Mouse (Mus musculus) heart, embryonic 15.5 days (tissue): ENCODE data around the gene Lrrc8b. TPM values are rescaled to one million over a fixed set of nuclear protein-coding genes. Genes with fewer than 3 reads are reported as not detected.

ENCODE experiments used
- ATAC-seq: fragments of 200-750 bp; cut with Nextera tagmentation; replicated peaks from 2 replicates; pipeline ENCODE4 v1.8.0; 2017; ENCODE audit warnings: low read depth, moderate TSS enrichment; ENCODE audit not compliant: insufficient number of reproducible peaks, insufficient read depth, low FRiP score
- H3K27ac ChIP-seq: fragments of 300-500 bp; sonication (generic); 2 replicates; pipeline ENCODE4 v1.5.1; 2015; ENCODE audit warnings: mild to moderate bottlenecking, inconsistent platforms
- H3K27me3 ChIP-seq: fragments of 300-500 bp; sonication (generic); 2 replicates; pipeline ENCODE4 v1.6.1; 2015; ENCODE audit warnings: inconsistent platforms
- H3K36me3 ChIP-seq: fragments of 300-500 bp; sonication (generic); 2 replicates; pipeline ENCODE4 v1.6.1; 2015; ENCODE audit warnings: mild to moderate bottlenecking, inconsistent platforms
- H3K4me1 ChIP-seq: fragments of 300-500 bp; sonication (generic); replicated peaks from 2 replicates; pipeline ENCODE4 v1.6.1; 2015; ENCODE audit warnings: inconsistent platforms
- H3K4me2 ChIP-seq: fragments of 300-500 bp; sonication (generic); 2 replicates; pipeline ENCODE4 v1.6.1; 2015; ENCODE audit warnings: inconsistent platforms, mild to moderate bottlenecking, moderate library complexity
- H3K4me3 ChIP-seq: fragments of 300-500 bp; sonication (generic); 2 replicates; pipeline ENCODE4 v1.5.1; 2015; ENCODE audit warnings: mild to moderate bottlenecking, inconsistent platforms
- H3K9ac ChIP-seq: fragments of 300-500 bp; sonication (generic); 2 replicates; pipeline ENCODE4 v1.6.1; 2015; ENCODE audit warnings: mild to moderate bottlenecking, inconsistent platforms
- H3K9me3 ChIP-seq: fragments of 300-500 bp; sonication (generic); replicated peaks from 2 replicates; pipeline ENCODE4 v1.6.1; 2016; ENCODE audit warnings: inconsistent platforms
- WGBS: fragments of 180-500 bp; shearing (Covaris S2); methylation state at CpG from one replicate; pipeline ENCODE4 v1.1.7; 2015; ENCODE audit warnings: mixed read lengths; 5-methylcytosine and 5-hydroxymethylcytosine counted together
- polyA plus RNA-seq: library from polyadenylated mRNA; unstranded; fragments of >200 nt; fragmentation: Nextera tagmentation; extraction: Ambion mirVana; gene quantifications from 2 replicates; pipeline ENCODE4 v1.2.1, GENCODE M21; 2015

The Lrrc8b gene
- polyA plus RNA-seq, 1 experiment from 2014 or later: 2.9 TPM

DNA sequence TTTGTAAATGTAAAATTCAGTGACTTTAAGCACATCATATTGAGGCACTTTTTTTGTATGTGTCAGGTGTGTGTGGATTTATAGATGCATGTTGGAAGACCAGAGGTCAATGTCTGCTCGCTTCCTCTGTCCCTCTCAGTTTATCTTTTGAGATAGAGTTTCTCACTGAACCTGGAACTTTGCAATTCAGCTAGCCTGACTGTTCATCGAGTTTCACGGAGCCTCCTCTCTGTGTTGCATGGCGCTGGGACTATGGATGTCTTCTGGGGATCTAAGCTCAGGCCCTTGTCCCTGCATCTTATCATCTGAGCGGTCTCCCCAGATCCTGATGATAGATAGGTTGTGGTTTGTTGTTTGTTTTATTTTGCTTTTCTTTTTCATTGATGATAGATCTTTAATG, 45.0 kb downstream of the Lrrc8b start:
- Histone ChIP-seq H3K4me3 (no peak overlapping the region), H3K27me3 (no peaks in the 10 kb centered on the region), H3K9ac (no peak overlapping the region), H3K36me3 (no peaks in the 10 kb centered on the region), H3K4me2 (no peak overlapping the region), H3K9me3 (no peaks in the 10 kb centered on the region), H3K27ac (no peak overlapping the region), H3K4me1 (no peaks in the 10 kb centered on the region)
- ATAC-seq: no peak
- 74% methylated on average over 5 of the region's 5 CpGs for whole genome bisulfite sequencing

- H3K9ac ChIP-seq: no peak overlapping the region
- no peak for ATAC-seq
- H3K4me2 ChIP-seq: no peak overlapping the region
- no peaks in the 10 kb centered on the region for H3K27me3 ChIP-seq
- H3K4me3 ChIP-seq: no peak overlapping the region
- no peak overlapping the region for H3K27ac ChIP-seq
- WGBS: 87% methylated on average over 1 of the region's 1 CpGs
- H3K4me1 ChIP-seq: no peaks in the 10 kb centered on the region
- H3K36me3 ChIP-seq: no peaks in the 10 kb centered on the region
- no peaks in the 10 kb centered on the region for H3K9me3 ChIP-seq
Measured at GRCm38 (mm10) chr5:105461076-105461475, 45.5 kb downstream of the Lrrc8b start.

DNA sequence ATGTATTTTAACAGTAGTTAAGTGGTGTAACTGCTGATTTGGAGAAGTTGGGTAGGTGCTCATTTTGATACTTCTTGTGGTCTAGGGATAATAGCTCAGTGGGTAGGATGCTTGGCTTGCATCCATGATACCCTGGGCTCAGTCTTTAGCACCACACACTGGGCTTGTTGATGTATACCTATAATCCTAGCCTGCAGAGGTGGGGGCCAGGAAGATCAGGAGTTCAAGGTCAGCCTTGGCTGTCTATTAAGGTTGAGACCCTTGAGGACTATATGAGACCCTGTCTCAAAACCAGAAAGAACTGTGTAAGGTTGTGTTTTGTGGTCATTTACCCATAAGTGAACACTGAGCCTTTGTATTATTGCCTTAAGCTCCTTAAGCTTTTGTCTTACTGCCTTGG, 49.1 kb downstream of the Lrrc8b start:
- H3K27me3 ChIP-seq: no peaks in the 10 kb centered on the region

GRCm38 (mm10) chr5:105465550-105465949, 50.0 kb downstream of the Lrrc8b start:
- Histone ChIP-seq H3K9ac (no peak overlapping the region), H3K9me3 (no peaks in the 10 kb centered on the region), H3K27ac (no peak overlapping the region), H3K27me3 (no peaks in the 10 kb centered on the region), H3K4me2 (no peak overlapping the region), H3K4me3 (no peak overlapping the region), H3K4me1 (no peaks in the 10 kb centered on the region), H3K36me3 (no peaks in the 10 kb centered on the region)
- ATAC-seq: no peak
- 89% methylated on average over 8 of the region's 8 CpGs for WGBS

More for the DNA sequence above, 49.1 kb downstream of the Lrrc8b start:
- no peaks in the 10 kb centered on the region for H3K4me1 ChIP-seq
- ATAC-seq: no peak
- H3K4me3 ChIP-seq: no peak overlapping the region
- no peak overlapping the region for H3K27ac ChIP-seq
- no peaks in the 10 kb centered on the region for H3K36me3 ChIP-seq
- H3K9me3 ChIP-seq: no peaks in the 10 kb centered on the region
- H3K9ac ChIP-seq: no peak overlapping the region
- H3K4me2 ChIP-seq: no peak overlapping the region

DNA sequence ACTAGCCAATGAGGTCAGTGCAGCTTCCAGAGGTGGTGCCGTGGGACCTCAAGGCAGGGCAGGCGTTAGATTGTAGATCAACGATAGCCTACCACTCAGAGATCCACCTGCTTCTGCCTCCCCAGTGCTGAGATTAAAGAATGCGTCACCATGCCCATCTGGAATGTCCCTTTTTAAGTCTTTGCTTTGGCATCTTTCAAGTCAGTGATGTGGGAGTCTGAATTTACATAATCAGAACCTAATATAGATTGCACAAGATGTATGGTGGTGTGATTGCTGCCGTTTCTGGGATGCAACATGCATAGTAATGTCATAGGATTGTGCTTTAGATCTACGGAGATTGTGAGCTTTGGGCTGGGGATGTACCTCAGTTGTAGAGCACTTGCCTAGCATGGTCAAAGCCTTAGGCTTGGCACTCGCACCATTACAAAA, 50.9 kb downstream of the Lrrc8b start:
- WGBS: 86% methylated on average over 7 of the region's 7 CpGs
- no peak overlapping the region for H3K4me3 ChIP-seq
- no peaks in the 10 kb centered on the region for H3K4me1 ChIP-seq
- no peaks in the 10 kb centered on the region for H3K9me3 ChIP-seq
- no peak overlapping the region for H3K9ac ChIP-seq
- H3K27ac ChIP-seq: no peak overlapping the region
- no peaks in the 10 kb centered on the region for H3K36me3 ChIP-seq
- H3K4me2 ChIP-seq: no peak overlapping the region
- ATAC-seq: no peak
- H3K27me3 ChIP-seq: no peaks in the 10 kb centered on the region

GRCm38 (mm10) chr5:105467271-105467670, 51.7 kb downstream of the Lrrc8b start:
- Histone ChIP-seq H3K4me2 (no peak overlapping the region), H3K36me3 (no peaks in the 10 kb centered on the region), H3K9me3 (no peaks in the 10 kb centered on the region), H3K4me3 (no peak overlapping the region), H3K27ac (no peak overlapping the region), H3K27me3 (no peaks in the 10 kb centered on the region), H3K4me1 (no peaks in the 10 kb centered on the region), H3K9ac (no peak overlapping the region)
- WGBS: 83% methylated on average over 10 of the region's 10 CpGs
- no peak for ATAC-seq

- no peak for ATAC-seq
- no peak overlapping the region for H3K27ac ChIP-seq
Measured at GRCm38 (mm10) chr5:105472983-105473705, 57.6 kb downstream of the Lrrc8b start.

GRCm38 (mm10) chr5:105477527-105477926, 62.0 kb downstream of the Lrrc8b start:
- Histone ChIP-seq H3K9ac (no peak overlapping the region), H3K4me2 (no peak overlapping the region), H3K36me3 (peaks cover 7% of the 10 kb centered on the region; the same call in 1 of the 2 replicates), H3K9me3 (no peaks in the 10 kb centered on the region), H3K4me1 (no peaks in the 10 kb centered on the region), H3K4me3 (no peak overlapping the region), H3K27ac (no peak overlapping the region), H3K27me3 (no peaks in the 10 kb centered on the region)
- no peak for ATAC-seq
- WGBS: 74% methylated on average over 9 of the region's 9 CpGs

More at GRCm38 (mm10) chr5:105472983-105473705, 57.6 kb downstream of the Lrrc8b start:
- no peak overlapping the region for H3K9ac ChIP-seq
- H3K9me3 ChIP-seq: no peaks in the 10 kb centered on the region
- H3K4me2 ChIP-seq: no peak overlapping the region
- 63% methylated on average over 5 of the region's 5 CpGs for WGBS
- H3K27me3 ChIP-seq: no peaks in the 10 kb centered on the region
- H3K4me1 ChIP-seq: no peaks in the 10 kb centered on the region
- H3K36me3 ChIP-seq: no peaks in the 10 kb centered on the region
- H3K4me3 ChIP-seq: no peak overlapping the region

- Histone ChIP-seq H3K9me3 (no peaks in the 10 kb centered on the region), H3K4me3 (no peak overlapping the region), H3K36me3 (peaks cover 7% of the 10 kb centered on the region; the same call in 1 of the 2 replicates), H3K4me1 (no peaks in the 10 kb centered on the region), H3K4me2 (no peak overlapping the region), H3K9ac (no peak overlapping the region), H3K27me3 (no peaks in the 10 kb centered on the region), H3K27ac (no peak overlapping the region)
- WGBS: 86% methylated on average over 13 of the region's 13 CpGs
- ATAC-seq: no peak
Measured at GRCm38 (mm10) chr5:105479673-105480072, 64.1 kb downstream of the Lrrc8b start.

DNA sequence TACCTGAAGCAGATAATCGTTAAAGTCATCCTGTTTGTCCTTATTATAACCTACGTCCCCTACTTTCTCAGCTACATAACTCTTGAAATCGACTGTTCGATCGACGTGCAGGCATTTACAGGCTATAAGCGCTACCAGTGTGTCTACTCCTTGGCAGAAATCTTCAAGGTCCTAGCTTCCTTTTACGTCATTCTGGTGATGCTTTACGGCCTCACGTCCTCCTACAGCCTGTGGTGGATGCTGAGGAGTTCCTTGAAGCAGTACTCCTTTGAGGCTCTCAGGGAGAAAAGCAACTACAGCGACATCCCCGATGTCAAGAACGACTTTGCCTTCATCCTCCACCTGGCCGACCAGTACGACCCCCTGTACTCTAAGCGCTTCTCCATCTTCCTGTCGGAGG, 65.0 kb downstream of the Lrrc8b start:
- Histone ChIP-seq H3K4me3 (no peak overlapping the region), H3K27ac (no peak overlapping the region), H3K27me3 (no peaks in the 10 kb centered on the region), H3K9me3 (no peaks in the 10 kb centered on the region), H3K9ac (no peak overlapping the region), H3K4me2 (no peak overlapping the region), H3K36me3 (peaks cover 7% of the 10 kb centered on the region; the same call in 1 of the 2 replicates), H3K4me1 (no peaks in the 10 kb centered on the region)
- 93% methylated on average over 17 of the region's 17 CpGs for WGBS
- ATAC-seq: no peak

DNA sequence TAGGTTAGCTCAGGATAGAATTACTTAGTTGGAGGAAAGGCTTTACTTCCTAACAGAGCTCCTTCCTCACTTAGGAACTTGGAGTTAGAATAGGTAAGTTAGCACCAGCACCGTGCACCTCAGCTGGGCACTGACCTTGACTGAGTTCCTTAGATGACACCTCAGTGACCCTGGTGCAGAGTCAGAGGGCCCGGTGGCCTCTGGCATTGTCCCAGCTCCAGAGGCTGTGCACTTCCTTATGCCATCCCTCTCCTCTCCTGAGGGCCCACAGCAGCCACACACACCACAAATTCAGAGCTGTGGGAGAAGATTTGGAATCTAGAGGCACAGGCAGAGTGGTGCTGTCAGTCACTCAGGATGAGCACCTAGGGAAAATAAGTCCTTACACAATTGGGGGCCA, 68.1 kb downstream of the Lrrc8b start:
- no peak overlapping the region for H3K9ac ChIP-seq
- ATAC-seq: no peak
- H3K36me3 ChIP-seq: peaks cover 7% of the 10 kb centered on the region; the same call in 1 of the 2 replicates
- no peaks in the 10 kb centered on the region for H3K9me3 ChIP-seq
- H3K27me3 ChIP-seq: no peaks in the 10 kb centered on the region
- no peak overlapping the region for H3K4me2 ChIP-seq
- no peak overlapping the region for H3K27ac ChIP-seq
- H3K4me3 ChIP-seq: no peak overlapping the region
- H3K4me1 ChIP-seq: no peaks in the 10 kb centered on the region
- WGBS: 69% methylated on average over 2 of the region's 2 CpGs

DNA sequence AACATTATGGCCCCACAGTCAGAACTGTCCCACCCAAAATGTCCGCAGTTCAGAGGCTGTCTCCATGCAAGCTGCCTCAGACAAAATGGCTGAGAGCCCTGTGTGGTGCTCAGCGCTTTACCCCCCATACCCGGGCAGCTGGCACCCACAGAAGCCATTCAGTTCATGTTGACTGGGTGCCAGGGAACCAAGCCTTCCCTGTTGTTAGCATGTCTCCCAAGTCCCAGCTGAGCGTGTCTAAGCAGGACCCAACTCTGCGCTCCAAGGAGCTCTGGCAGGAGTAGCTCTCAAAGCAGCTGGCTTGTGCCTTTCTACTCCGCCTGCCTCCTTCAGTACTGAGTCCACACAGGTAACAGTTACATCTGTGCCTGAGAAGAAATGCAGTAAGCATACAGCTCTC, 68.7 kb downstream of the Lrrc8b start:
- Histone ChIP-seq H3K27ac (no peak overlapping the region), H3K9me3 (no peaks in the 10 kb centered on the region), H3K4me3 (no peak overlapping the region), H3K9ac (no peak overlapping the region), H3K4me2 (no peak overlapping the region), H3K36me3 (peaks cover 7% of the 10 kb centered on the region; the same call in 1 of the 2 replicates), H3K4me1 (no peaks in the 10 kb centered on the region), H3K27me3 (no peaks in the 10 kb centered on the region)
- no peak for ATAC-seq
- WGBS: 92% methylated on average over 6 of the region's 6 CpGs
